Mouse (Mus musculus): ENCODE measurements at regions not wholly inside any gene's neighbourhood (a gene's known extent, or its start where the extent isn't known, plus 50 kb on each side); places are given as distances from the start of the nearest gene placed in this dataset.
A peak's percentile ranks its signal among the peaks of the same experiment; 100 is the strongest.

GRCm38 (mm10) chr10:9202922-9203321 is 317.1 kb upstream of the Sash1 start:
- Histone ChIP-seq H3K4me2 (ENCODE audit: low read depth, low read length) (no peak overlapping the region), H3K27me3 (ENCODE audit: control insufficient read depth, insufficient read depth, low read length) (no peaks in the 10 kb centered on the region), H3K4me1 (ENCODE audit: control insufficient read depth, insufficient read depth, low read length) (no peaks in the 10 kb centered on the region), H3K9ac (replicated peaks; ENCODE audit: low read depth, low read length) (no peak overlapping the region), H3K36me3 (ENCODE audit: control insufficient read depth, insufficient read depth, low read length) (no peaks in the 10 kb centered on the region), H3K4me3 (ENCODE audit: low read depth, low read length) (no peak overlapping the region), H3K27ac (ENCODE audit: low read depth, low read length) (no peak overlapping the region), H3K9me3 (ENCODE audit: control insufficient read depth, low read length) (no peaks in the 10 kb centered on the region)
- no peak for ATAC-seq (ENCODE audit: low read depth)
- WGBS, result 50% methylated on average over 1 of the region's 1 CpGs

GRCm38 (mm10) chr10:9174997-9175396 is 289.1 kb upstream of the Sash1 start:
- no peak overlapping the region for H3K4me2 ChIP-seq (ENCODE audit: low read depth, low read length)
- H3K9me3 ChIP-seq (ENCODE audit: control insufficient read depth, low read length), result no peaks in the 10 kb centered on the region
- H3K4me3 ChIP-seq (ENCODE audit: low read depth, low read length), result no peak overlapping the region
- 67% methylated on average over 3 of the region's 3 CpGs for WGBS
- no peaks in the 10 kb centered on the region for H3K36me3 ChIP-seq (ENCODE audit: control insufficient read depth, insufficient read depth, low read length)
- H3K4me1 ChIP-seq (ENCODE audit: control insufficient read depth, insufficient read depth, low read length), result no peaks in the 10 kb centered on the region
- no peak overlapping the region for H3K9ac ChIP-seq (replicated peaks; ENCODE audit: low read depth, low read length)
- ATAC-seq (ENCODE audit: low read depth), result no peak
- no peaks in the 10 kb centered on the region for H3K27me3 ChIP-seq (ENCODE audit: control insufficient read depth, insufficient read depth, low read length)
- H3K27ac ChIP-seq (ENCODE audit: low read depth, low read length), result no peak overlapping the region

DNA sequence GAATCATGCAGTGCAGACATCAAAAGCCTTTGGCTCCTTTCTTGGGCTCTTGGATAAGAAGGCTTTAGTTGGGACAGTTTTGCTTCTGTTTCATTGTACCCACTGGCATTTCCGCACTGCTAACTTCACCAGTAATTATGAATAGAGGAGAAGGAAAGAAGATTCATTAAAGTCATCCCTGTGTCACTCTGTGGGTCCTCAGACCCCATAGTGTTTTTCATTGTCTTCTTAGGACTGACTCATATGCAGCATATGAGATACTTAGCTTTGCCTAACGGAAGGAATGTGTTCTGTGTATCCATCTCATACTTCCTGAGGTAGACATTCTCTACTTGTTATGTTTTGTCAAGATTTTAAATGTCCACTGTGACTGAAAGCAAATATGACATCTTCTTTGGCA is 287.6 kb upstream of the Sash1 start:
- WGBS, result 83% methylated on average over 2 of the region's 2 CpGs

GRCm38 (mm10) chr10:9168725-9169124 is 282.9 kb upstream of the Sash1 start:
- Histone ChIP-seq H3K4me1 (ENCODE audit: control insufficient read depth, insufficient read depth, low read length) (no peaks in the 10 kb centered on the region), H3K4me2 (ENCODE audit: low read depth, low read length) (no peak overlapping the region), H3K36me3 (ENCODE audit: control insufficient read depth, insufficient read depth, low read length) (no peaks in the 10 kb centered on the region), H3K9ac (replicated peaks; ENCODE audit: low read depth, low read length) (no peak overlapping the region), H3K27ac (ENCODE audit: low read depth, low read length) (no peak overlapping the region), H3K9me3 (ENCODE audit: control insufficient read depth, low read length) (no peaks in the 10 kb centered on the region), H3K27me3 (ENCODE audit: control insufficient read depth, insufficient read depth, low read length) (no peaks in the 10 kb centered on the region), H3K4me3 (ENCODE audit: low read depth, low read length) (no peak overlapping the region)
- 59% methylated on average over 7 of the region's 7 CpGs for WGBS
- no peak for ATAC-seq (ENCODE audit: low read depth)

More for the DNA sequence above, 287.6 kb upstream of the Sash1 start:
- H3K4me1 ChIP-seq (ENCODE audit: control insufficient read depth, insufficient read depth, low read length), result no peaks in the 10 kb centered on the region
- H3K27me3 ChIP-seq (ENCODE audit: control insufficient read depth, insufficient read depth, low read length), result no peaks in the 10 kb centered on the region
- no peak overlapping the region for H3K4me3 ChIP-seq (ENCODE audit: low read depth, low read length)
- H3K9ac ChIP-seq (replicated peaks; ENCODE audit: low read depth, low read length), result no peak overlapping the region
- H3K4me2 ChIP-seq (ENCODE audit: low read depth, low read length), result no peak overlapping the region
- H3K36me3 ChIP-seq (ENCODE audit: control insufficient read depth, insufficient read depth, low read length), result no peaks in the 10 kb centered on the region
- no peak for ATAC-seq (ENCODE audit: low read depth)
- H3K27ac ChIP-seq (ENCODE audit: low read depth, low read length), result no peak overlapping the region
- no peaks in the 10 kb centered on the region for H3K9me3 ChIP-seq (ENCODE audit: control insufficient read depth, low read length)

- 54% methylated on average over 12 of the region's 12 CpGs for WGBS
- no peak overlapping the region for H3K9ac ChIP-seq (replicated peaks; ENCODE audit: low read depth, low read length)
Measured at GRCm38 (mm10) chr10:9166017-9166416, 280.1 kb upstream of the Sash1 start.

GRCm38 (mm10) chr10:9165598-9165997 is 279.7 kb upstream of the Sash1 start:
- H3K27ac ChIP-seq (ENCODE audit: low read depth, low read length), result peak overlapping the region; percentile 48; the same call in 1 of the 2 replicates
- no peaks in the 10 kb centered on the region for H3K36me3 ChIP-seq (ENCODE audit: control insufficient read depth, insufficient read depth, low read length)
- no peaks in the 10 kb centered on the region for H3K4me1 ChIP-seq (ENCODE audit: control insufficient read depth, insufficient read depth, low read length)
- peak overlapping the region; percentile 28 for H3K4me2 ChIP-seq (ENCODE audit: low read depth, low read length)
- H3K9ac ChIP-seq (replicated peaks; ENCODE audit: low read depth, low read length), result no peak overlapping the region
- H3K27me3 ChIP-seq (ENCODE audit: control insufficient read depth, insufficient read depth, low read length), result no peaks in the 10 kb centered on the region
- no peaks in the 10 kb centered on the region for H3K9me3 ChIP-seq (ENCODE audit: control insufficient read depth, low read length)
- 69% methylated on average over 12 of the region's 12 CpGs for WGBS
- no peak for ATAC-seq (ENCODE audit: low read depth)
- no peak overlapping the region for H3K4me3 ChIP-seq (ENCODE audit: low read depth, low read length)

More at GRCm38 (mm10) chr10:9166017-9166416, 280.1 kb upstream of the Sash1 start:
- ATAC-seq (ENCODE audit: low read depth), result peak; percentile 54; the same call in 1 of the 2 replicates
- H3K27me3 ChIP-seq (ENCODE audit: control insufficient read depth, insufficient read depth, low read length), result no peaks in the 10 kb centered on the region
- no peak overlapping the region for H3K4me3 ChIP-seq (ENCODE audit: low read depth, low read length)
- no peaks in the 10 kb centered on the region for H3K4me1 ChIP-seq (ENCODE audit: control insufficient read depth, insufficient read depth, low read length)
- H3K4me2 ChIP-seq (ENCODE audit: low read depth, low read length), result peak overlapping the region; percentile 28
- H3K9me3 ChIP-seq (ENCODE audit: control insufficient read depth, low read length), result no peaks in the 10 kb centered on the region
- H3K27ac ChIP-seq (ENCODE audit: low read depth, low read length), result no peak overlapping the region
- H3K36me3 ChIP-seq (ENCODE audit: control insufficient read depth, insufficient read depth, low read length), result no peaks in the 10 kb centered on the region

DNA sequence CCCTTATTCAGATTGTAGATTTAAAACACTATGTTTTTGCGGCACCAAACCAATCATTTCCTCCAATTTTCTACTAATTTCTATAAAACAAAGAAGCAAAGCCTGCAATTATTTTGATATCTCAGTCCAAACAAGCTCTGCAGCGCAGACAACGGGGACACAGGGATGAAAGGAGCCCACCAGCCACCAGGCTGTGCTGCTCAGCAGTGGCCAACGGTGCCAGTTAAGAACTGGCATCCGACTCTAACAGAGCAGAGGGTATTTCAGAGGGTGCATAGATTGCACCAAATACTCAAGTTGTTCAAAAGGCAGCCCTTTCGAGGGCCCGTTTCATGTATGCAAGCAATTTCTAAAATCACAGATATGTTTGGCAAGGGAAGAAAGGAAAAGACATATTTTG is 278.5 kb upstream of the Sash1 start:
- ATAC-seq (ENCODE audit: low read depth), result no peak

DNA sequence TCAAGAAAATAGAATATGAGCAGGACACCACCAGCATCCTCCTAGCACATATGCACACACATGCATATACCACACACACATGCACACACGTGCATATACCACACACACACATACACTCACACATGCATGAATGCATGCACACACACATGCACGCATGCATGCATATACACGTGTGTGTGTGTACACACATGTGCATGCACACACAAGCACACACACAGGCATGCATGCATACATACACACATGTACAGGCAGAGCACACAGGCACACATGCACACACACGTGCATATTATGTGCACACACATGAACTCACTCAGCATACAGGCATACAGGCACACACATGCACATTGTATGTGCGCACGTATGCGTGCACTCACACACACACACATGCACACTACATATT is 275.7 kb upstream of the Sash1 start:
- 96% methylated on average over 7 of the region's 7 CpGs for WGBS
- Histone ChIP-seq H3K9me3 (ENCODE audit: control insufficient read depth, low read length) (no peaks in the 10 kb centered on the region), H3K27me3 (ENCODE audit: control insufficient read depth, insufficient read depth, low read length) (no peaks in the 10 kb centered on the region), H3K27ac (ENCODE audit: low read depth, low read length) (no peak overlapping the region), H3K4me2 (ENCODE audit: low read depth, low read length) (no peak overlapping the region), H3K36me3 (ENCODE audit: control insufficient read depth, insufficient read depth, low read length) (no peaks in the 10 kb centered on the region), H3K4me1 (ENCODE audit: control insufficient read depth, insufficient read depth, low read length) (no peaks in the 10 kb centered on the region), H3K9ac (replicated peaks; ENCODE audit: low read depth, low read length) (no peak overlapping the region), H3K4me3 (ENCODE audit: low read depth, low read length) (no peak overlapping the region)
- no peak for ATAC-seq (ENCODE audit: low read depth)

More for the DNA sequence above, 278.5 kb upstream of the Sash1 start:
- H3K27me3 ChIP-seq (ENCODE audit: control insufficient read depth, insufficient read depth, low read length), result no peaks in the 10 kb centered on the region
- no peak overlapping the region for H3K4me3 ChIP-seq (ENCODE audit: low read depth, low read length)
- 82% methylated on average over 7 of the region's 7 CpGs for WGBS
- H3K9ac ChIP-seq (replicated peaks; ENCODE audit: low read depth, low read length), result no peak overlapping the region
- H3K4me1 ChIP-seq (ENCODE audit: control insufficient read depth, insufficient read depth, low read length), result no peaks in the 10 kb centered on the region
- H3K9me3 ChIP-seq (ENCODE audit: control insufficient read depth, low read length), result no peaks in the 10 kb centered on the region
- H3K36me3 ChIP-seq (ENCODE audit: control insufficient read depth, insufficient read depth, low read length), result no peaks in the 10 kb centered on the region
- no peak overlapping the region for H3K4me2 ChIP-seq (ENCODE audit: low read depth, low read length)
- no peak overlapping the region for H3K27ac ChIP-seq (ENCODE audit: low read depth, low read length)

GRCm38 (mm10) chr10:9157299-9158215 is 271.7 kb upstream of the Sash1 start:
- H3K9me3 ChIP-seq (ENCODE audit: control insufficient read depth, low read length), result no peaks in the 10 kb centered on the region
- ATAC-seq (ENCODE audit: low read depth), result no peak
- H3K27me3 ChIP-seq (ENCODE audit: control insufficient read depth, insufficient read depth, low read length), result no peaks in the 10 kb centered on the region
- no peak overlapping the region for H3K4me2 ChIP-seq (ENCODE audit: low read depth, low read length)
- H3K27ac ChIP-seq (ENCODE audit: low read depth, low read length), result no peak overlapping the region
- no peak overlapping the region for H3K4me3 ChIP-seq (ENCODE audit: low read depth, low read length)
- H3K9ac ChIP-seq (replicated peaks; ENCODE audit: low read depth, low read length), result no peak overlapping the region
- WGBS, result 63% methylated on average over 10 of the region's 10 CpGs
- no peaks in the 10 kb centered on the region for H3K4me1 ChIP-seq (ENCODE audit: control insufficient read depth, insufficient read depth, low read length)
- H3K36me3 ChIP-seq (ENCODE audit: control insufficient read depth, insufficient read depth, low read length), result no peaks in the 10 kb centered on the region

All from neural tube, embryonic 14.5 days (tissue).